Mouse (Mus musculus) telencephalon, adult 2 months (tissue): Measurements from ENCODE around the gene Fhad1.

Experiments used
- DNase-seq: peaks from one replicate; pipeline ENCODE4 v3.0.0-alpha.2; 2011; ENCODE audit warnings: low read depth, low spot score

Fhad1 gene

DNA sequence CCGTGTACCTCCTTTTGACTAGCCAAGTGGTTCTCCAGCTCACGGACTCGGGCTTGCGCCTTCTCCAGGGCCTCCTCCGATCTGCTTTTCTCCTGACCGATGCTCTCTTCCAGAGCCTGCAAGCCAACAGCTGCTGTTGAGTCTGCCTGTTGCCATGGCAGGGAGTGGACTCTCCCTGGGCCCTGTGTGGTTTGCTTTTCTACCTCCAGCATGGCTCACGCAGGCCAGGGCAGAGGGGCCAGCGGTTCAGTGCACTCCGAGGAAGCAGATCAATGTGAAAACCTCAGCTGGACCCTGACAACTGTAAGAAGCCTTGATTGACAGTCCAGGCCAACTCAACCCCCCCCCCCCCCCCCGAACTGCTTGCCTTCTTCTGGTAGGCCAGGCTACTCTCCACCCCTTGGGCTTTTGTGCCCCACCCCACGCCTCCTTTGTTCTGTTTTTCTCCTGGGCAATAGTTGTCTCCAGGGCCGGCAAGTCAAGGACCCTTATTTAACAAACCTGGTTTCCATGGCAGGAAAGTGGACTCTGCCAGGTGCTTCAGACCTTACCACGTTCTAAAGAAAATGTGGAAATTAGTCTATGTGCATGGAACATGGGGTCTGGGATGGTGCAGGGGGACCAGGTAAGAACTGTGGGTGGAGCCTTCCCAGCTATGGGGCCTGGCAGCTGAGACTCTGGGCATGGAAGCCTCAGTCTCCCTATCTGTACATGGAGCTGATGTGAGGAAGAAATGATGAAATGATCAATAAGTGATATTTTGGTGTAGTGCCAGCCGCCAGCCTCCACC is 81.9 kb downstream of the Fhad1 start:
- no peak for DNase-seq

DNA sequence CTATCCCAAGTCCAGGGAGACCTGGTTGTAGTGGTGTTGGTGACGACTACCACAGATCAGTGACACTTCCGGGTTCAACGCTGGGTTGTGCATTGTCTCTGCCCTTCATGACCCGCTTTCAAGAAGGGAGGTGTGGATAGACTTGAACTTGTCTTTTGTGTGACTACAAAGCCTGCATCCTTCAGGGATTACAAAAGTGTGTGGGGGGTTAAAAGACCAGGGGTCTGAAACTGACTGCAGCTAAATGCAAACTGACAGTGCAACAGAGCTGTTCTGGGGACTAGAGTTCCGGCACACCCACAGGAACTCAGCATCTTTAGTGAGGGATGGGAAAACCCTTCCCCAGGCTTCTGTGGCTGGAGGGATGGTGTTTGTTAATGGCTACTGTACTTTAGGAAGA is 83.4 kb downstream of the Fhad1 start:
- DNase-seq: no peak

DNA sequence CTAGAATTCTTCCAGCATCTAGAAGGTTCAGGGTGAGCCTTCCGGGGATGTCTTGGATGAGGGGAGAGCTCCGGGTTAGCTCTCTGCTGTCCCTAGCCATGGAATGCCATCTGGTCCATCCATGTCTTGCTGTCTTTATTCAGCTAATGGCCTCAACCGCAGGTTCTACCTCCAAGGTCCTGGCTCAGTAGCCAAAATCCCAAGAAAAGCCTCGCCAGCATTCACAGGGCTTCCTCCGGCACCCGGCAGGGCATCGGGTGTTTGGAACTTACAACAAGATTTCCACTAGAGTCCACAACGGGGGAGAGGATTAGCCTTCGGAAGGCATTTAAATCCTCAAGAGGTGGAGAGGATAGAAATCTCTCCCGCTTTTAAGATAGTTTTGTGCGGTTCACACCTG is 84.9 kb downstream of the Fhad1 start:
- no peak for DNase-seq

DNA sequence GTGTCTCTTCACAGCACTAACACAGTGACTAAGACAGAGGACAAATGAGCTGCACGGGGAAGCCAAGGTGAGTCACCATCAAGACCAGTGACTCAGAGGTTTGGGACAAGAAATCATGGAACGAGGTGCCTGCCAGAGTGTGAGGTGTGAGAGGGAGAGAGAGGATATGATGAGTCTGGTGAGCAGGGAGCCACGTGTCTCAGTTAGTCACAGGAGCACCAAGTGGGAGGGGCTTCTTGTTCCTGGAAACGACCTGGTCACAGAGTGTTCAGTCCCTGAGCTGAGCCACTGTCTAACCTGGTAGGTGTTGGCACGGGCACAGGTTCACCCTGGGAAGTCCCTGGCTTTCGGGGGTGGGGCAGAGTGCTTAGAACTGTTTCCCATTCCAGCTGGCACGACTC is 86.0 kb downstream of the Fhad1 start:
- DNase-seq: no peak

DNA sequence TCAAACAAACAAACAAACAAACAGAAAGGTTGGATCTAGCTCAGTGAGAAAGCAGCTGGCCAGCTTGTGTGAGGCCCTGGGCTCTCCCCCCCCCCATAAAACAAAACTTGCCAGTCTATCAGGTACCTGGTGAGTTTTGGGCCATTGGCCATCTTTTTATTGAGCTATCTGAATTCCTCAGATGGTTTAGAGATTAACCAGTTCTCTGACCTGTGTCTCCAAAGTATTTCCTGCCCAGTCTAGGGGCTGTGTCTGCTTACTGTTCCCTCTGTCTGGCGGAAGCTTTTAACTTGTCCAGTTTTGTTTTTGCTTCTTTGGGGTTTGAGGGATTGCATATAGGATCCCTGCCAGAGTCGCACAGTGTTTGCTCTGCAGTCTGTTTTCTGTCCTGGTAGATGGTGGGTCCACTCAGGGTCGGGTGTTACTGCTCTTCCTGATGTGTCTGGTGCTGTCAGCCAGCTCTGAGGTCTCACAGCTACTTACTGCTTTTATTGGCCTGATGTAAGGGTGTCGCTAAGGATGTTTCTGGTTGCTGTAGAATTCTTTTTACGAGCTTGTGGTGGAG is 89.0 kb downstream of the Fhad1 start:
- no peak for DNase-seq

GRCm38 (mm10) chr4:141923961-141924360 is 90.9 kb downstream of the Fhad1 start:
- no peak for DNase-seq

- DNase-seq: no peak
Observed at GRCm38 (mm10) chr4:141920391-141920790, 94.5 kb downstream of the Fhad1 start.

DNA sequence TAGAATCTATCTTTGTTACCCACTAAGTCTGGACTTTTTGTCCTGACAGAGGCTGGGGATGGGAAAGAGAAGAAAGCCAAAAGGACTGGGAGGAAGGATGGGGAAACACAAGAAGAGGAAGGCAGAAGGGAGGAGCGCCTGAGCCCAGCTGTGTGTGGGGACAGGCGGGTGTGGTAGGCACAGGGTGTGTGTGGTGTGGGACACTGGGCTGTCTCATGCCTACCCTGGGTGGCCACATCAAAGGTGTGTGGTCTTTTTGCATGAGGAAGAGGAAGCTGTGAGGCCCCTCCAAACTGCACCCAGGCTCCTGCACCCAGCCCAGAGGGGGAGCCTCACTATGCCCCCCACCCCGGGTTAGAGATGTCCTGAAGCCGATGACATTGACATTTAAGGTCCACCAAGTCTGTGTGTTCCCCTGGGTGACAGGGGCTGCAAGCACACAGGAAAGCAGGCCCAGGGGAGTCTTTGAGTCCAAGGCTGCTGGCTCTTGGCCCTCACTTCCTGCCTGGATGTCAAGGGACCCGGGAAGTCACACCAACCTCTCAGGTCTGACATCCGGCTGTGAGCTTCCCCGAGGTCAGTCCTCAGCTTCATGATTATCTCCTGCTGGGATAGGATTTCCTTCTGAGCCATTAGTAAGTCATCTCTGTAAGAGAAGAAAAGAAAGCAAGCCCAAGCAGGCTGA is 97.0 kb downstream of the Fhad1 start:
- DNase-seq: no peak

DNA sequence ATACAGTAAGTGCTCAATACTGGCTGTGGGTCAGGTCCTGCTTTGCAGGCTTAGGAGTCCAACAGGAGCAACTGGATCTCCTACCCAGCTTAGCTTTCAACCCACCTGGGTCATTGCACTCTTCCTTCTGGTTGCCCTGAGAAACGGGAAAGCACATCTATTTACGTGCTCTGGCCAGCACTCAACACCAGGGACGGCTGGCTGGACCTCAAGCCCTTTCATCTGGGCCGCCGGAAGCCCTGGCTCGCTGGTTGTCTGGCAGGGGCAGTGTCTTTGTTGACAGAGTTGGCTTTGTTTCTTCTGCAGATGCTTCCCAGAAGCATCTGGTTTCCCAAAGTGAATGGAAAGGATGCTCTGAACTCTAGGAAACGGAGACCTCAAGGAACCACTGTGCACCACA is 100.8 kb downstream of the Fhad1 start:
- DNase-seq: no peak

- no peak for DNase-seq
Observed at GRCm38 (mm10) chr4:141913201-141913993, 101.5 kb downstream of the Fhad1 start.

GRCm38 (mm10) chr4:141904710-141905109 is 110.2 kb downstream of the Fhad1 start:
- no peak for DNase-seq

GRCm38 (mm10) chr4:141902479-141902858 is 112.4 kb downstream of the Fhad1 start:
- DNase-seq: no peak

DNA sequence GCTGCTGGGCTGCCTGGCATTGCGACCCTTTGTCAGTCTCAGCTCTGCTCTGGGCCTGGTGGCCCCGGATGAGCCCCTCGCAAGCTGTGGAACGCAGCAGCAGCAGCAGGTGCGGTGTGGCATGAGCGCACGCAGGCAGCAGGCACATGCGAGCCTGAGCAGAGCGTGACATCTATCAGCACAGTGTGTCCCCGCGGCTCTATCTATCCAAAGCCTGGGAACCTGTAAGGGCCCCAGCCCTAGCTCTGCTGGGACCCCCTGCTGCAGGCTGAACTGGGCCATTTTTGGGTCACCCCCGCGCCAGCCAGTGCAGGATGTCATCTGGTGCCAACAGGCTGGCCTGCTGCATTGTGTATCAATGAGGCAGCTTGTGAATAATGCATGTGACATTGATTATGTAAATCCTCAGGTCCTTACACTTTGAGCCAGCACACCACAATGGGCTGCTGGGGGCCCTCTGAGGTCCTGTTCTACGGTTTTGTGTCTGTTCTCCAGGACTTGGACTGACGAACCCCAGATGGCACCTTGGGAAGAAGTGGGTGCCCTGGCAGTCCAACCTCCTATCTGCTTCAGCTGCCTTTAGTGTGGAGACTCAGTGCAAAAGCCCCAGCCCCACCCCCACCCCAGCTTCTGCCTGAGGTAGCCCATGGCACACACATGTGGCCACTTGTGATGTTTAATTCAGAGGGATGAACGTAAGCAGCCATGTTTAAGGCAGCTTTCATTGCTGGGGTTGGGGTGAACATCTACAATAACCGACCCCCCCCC is 113.0 kb downstream of the Fhad1 start:
- no peak for DNase-seq

DNA sequence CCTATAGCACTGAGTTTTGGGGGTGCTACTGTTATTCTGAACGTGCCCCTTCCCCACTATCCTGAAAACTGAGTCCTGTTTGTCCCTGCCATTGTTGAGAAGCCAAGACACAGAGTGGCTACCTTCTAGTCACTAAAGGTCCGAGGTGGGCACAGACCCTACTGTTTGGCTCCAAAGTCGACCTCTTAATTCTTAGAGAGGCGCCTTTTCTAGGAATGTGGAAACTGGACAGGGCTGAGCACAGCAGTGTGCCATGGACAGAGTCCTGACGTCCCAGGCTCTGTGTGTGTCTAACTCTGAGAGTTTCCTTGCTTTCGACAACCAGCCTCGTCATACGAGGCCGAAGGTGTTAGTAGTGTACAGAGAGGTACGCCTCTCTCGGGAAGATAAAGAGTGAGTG is 114.5 kb downstream of the Fhad1 start:
- no peak for DNase-seq

DNA sequence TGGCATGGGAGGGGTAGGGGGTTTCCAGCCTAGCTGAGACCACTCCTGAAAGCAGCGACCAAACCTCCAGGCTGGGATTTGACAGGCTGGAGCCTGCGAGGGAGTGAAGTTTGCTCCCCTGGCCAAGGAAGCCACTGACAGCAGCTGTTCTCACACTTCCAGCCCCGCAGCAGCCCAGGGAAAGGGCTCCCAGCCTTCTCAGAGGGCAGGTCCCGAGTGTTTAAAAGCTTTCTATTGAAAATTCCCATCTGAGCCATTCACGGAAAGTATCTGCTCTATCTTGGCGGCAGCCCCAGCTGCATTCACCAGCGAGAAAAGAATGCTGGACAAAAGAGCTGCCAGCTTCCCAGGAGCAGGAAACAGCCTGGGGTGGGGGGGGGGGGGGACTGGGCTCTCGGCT is 114.9 kb downstream of the Fhad1 start:
- DNase-seq: no peak

DNA sequence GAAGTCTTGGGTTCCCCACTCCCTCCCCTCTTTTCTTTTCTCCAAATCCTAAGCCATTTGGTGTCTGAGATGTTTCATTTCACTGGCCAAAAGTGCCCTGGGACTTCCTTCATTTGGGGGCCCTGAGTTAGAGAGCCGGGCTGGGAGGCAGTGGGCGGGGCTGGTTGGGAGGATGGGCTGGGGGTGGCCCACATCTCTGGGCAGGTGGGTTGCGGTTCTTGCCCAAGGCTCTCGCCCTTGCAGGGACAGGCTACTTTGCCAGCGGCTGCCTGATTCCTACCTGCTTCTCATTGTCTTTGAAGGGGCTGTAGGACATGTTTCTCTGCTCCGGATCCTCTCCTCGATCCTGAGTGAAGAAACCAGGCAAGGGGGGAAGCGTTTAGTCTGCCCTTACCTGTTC is 116.0 kb downstream of the Fhad1 start:
- DNase-seq: no peak

GRCm38 (mm10) chr4:141897838-141898237 is 117.0 kb downstream of the Fhad1 start:
- no peak for DNase-seq

DNA sequence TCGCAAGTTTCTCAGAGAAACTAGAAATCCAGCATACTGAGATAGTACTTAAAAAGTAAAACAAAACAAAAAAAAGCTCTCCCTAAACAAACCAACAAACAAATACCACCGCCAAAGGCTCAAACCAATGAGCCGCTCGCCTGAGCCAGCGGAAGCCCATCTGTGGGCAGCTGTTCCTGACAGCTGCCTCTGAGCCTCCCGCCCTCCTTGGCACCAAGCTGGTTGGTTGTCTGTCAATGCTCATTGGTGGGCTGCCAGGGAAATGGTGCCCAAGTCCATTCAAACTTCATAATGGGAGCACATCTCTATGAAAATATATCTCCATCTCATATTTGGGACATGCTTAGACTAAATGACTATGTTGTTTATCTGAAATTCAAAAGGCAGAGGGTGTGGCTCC is 117.7 kb downstream of the Fhad1 start:
- no peak for DNase-seq

- peak; percentile 72 for DNase-seq
Observed at GRCm38 (mm10) chr4:141895772-141896171, 119.1 kb downstream of the Fhad1 start.

DNA sequence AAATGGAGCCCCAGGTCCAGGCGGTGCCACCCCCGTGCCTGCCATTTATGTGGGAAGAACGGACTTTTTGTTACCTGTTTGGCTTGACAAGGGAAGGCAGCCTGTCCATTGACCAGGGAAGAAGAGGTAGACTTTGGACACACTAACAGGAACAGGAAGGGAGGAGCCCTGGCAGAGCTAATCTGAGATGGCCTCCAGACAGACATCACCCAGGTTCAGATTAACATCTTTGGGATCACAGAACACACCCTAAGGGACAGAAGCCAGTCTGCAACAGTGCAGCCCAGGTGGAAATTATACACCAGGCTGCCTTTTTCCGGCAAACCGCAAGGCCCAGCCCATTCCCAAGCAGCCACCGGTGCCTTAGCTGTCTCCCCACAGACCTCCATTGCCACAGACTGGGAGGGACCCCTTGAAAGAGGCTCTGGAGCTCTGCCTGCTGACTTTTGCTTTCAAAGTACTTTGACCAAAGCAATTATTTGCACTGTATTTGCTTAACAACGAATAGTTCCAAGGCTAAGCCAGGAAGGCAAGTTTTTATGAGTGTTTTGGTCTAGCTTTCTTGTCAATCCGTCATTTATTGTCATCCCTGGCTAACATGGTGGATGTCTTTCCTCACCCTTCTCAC is 121.6 kb downstream of the Fhad1 start:
- DNase-seq: no peak

DNA sequence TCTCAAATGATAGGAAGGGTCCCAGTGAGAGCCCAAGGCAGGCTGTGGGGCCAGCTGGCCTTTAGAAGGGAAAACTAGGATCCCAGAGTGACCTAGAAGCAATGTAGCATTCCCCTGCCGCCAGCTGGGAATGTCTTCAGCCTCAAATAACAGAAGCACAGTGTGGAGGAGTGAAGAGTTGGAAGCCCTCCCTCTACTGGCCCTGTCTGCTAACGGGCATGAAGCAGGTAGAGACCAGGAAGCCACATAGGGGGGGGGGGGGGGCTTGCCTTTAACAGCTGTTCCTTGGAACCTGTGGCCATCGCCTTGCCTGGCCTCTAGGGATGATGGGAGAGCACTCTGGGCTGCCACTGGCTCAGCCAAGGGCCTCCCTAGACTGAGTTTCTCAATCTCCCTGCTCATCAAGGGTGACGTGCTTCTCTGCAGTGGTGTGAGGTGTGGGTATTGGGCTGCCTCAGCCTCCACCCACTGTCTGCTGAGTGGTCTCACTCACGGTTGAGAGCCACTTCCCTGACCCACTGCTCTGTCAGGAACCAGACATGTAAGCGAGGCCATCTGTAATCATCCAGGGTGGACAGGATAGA is 128.4 kb downstream of the Fhad1 start:
- no peak for DNase-seq
